Mouse (Mus musculus): ENCODE data around the gene Frmd4a.

DNA sequence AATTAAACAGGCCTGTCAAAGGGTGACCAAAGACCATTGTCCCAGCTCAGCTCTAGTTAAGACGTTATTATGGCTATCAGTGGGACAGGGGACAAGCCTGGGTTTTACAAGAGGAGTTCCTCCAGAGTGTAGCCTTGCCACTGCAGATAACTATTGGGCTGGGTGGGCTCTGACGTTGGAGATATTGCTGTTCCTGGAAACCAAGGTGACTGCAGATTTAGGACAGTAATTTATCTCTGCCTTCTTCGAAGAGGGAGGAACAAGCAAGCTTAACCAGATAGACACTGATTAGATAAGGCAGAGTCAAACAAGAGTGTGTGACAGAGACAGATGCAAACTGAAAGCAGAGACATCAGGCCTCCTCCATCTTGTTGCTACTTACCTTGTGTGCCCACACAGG lies 330.3 kb downstream of the Frmd4a start:
- TF ChIP-seq EP300 (IDR thresholded peaks at IDR 0.05; ENCODE audit: low read depth), result peak; percentile 69; the same call in 1 of the 2 replicates
- TF ChIP-seq CTCF (IDR thresholded peaks at IDR 0.05; ENCODE audit: low read depth), result no peak

Measured in liver, postnatal 0 days (tissue).